Mouse (Mus musculus) forebrain, embryonic 11.5 days (tissue): ENCODE data around the gene Olfr90. TPM values are rescaled to one million over a fixed set of nuclear protein-coding genes. Genes with fewer than 3 reads are reported as not detected.
"Not testable (repeated sequence)": the region's sequence is repeated elsewhere in the genome, so short reads cannot be mapped to it uniquely, and the experiment has no call there.

ENCODE experiments used
- ATAC-seq: fragments of 200-750 bp; cut with Nextera tagmentation; replicated peaks from 2 replicates; pipeline ENCODE4 v1.8.0; 2017; ENCODE audit warnings: moderate TSS enrichment; ENCODE audit not compliant: low FRiP score
- DNase-seq: peaks from one replicate; pipeline ENCODE4 v3.0.0-alpha.2; 2017; ENCODE audit warnings: low spot score
- H3K27ac ChIP-seq: fragments of 300-500 bp; sonication (generic); 2 replicates; pipeline ENCODE4 v1.5.1; 2014; ENCODE audit warnings: low read depth, low read length
- H3K27me3 ChIP-seq: fragments of 300-500 bp; sonication (generic); 2 replicates; pipeline ENCODE4 v1.6.1; 2014; ENCODE audit warnings: mild to moderate bottlenecking, low read length, mixed read lengths; ENCODE audit not compliant: control insufficient read depth, insufficient read depth
- H3K36me3 ChIP-seq: fragments of 300-500 bp; sonication (generic); 2 replicates; pipeline ENCODE4 v1.6.1; 2014; ENCODE audit warnings: mild to moderate bottlenecking, low read length, moderate library complexity, mixed read lengths; ENCODE audit not compliant: control insufficient read depth, insufficient read depth
- H3K4me1 ChIP-seq: fragments of 300-500 bp; sonication (generic); replicated peaks from 2 replicates; pipeline ENCODE4 v1.6.1; 2014; ENCODE audit warnings: low read length, mixed read lengths; ENCODE audit not compliant: control insufficient read depth, insufficient read depth
- H3K4me2 ChIP-seq: fragments of 300-500 bp; sonication (generic); 2 replicates; pipeline ENCODE4 v1.6.1; 2014; ENCODE audit warnings: low read depth, mild to moderate bottlenecking, low read length, moderate library complexity, mixed read lengths; ENCODE audit not compliant: severe bottlenecking
- H3K4me3 ChIP-seq: fragments of 300-500 bp; sonication (generic); 2 replicates; pipeline ENCODE4 v1.5.1; 2014; ENCODE audit warnings: low read depth, low read length
- H3K9ac ChIP-seq: fragments of 300-500 bp; sonication (generic); 2 replicates; pipeline ENCODE4 v1.6.1; 2014; ENCODE audit warnings: low read length
- H3K9me3 ChIP-seq: fragments of 300-500 bp; sonication (generic); 2 replicates; pipeline ENCODE4 v1.6.1; 2016; ENCODE audit warnings: low read length, mixed read lengths; ENCODE audit not compliant: control insufficient read depth
- WGBS: fragments of 180-500 bp; shearing (Covaris S2); extraction: QIAGEN DNeasy Blood & Tissue Kit; methylation state at CpG from one replicate; pipeline ENCODE4 v1.1.7; 2014; 5-methylcytosine and 5-hydroxymethylcytosine counted together
- polyA plus RNA-seq: library from polyadenylated mRNA; unstranded; fragments of >200 nt; fragmentation: Nextera tagmentation; extraction: Ambion mirVana; gene quantifications from 2 replicates; pipeline ENCODE4 v1.2.1, GENCODE M21; 2014

Gene Olfr90
- not detected in 2 replicates for polyA plus RNA-seq

- Histone ChIP-seq H3K27ac (no peak within 1 kb of the TSS), H3K4me1 (no peaks in the 10 kb centered on the region), H3K4me2 (no peak within 1 kb of the TSS), H3K4me3 (no peak within 1 kb of the TSS), H3K36me3 (no peaks in the 10 kb centered on the region), H3K9ac (no peak within 1 kb of the TSS), H3K27me3 (no peaks in the 10 kb centered on the region), H3K9me3 (no peaks in the 10 kb centered on the region)
- ATAC-seq (no peak), DNase-seq (no peak)
Observed at GRCm38 (mm10) chr17:37088399-37088798, at the start of gene Olfr90. TSS of gene Olfr90 (minus strand) at chr17:37088499.

- H3K27ac ChIP-seq, H3K9me3 ChIP-seq, DNase-seq, H3K4me2 ChIP-seq, H3K36me3 ChIP-seq, H3K4me1 ChIP-seq, H3K4me3 ChIP-seq, H3K27me3 ChIP-seq, H3K9ac ChIP-seq, ATAC-seq: not testable (repeated sequence)
- WGBS: 74% methylated on average over 4 of the region's 4 CpGs
Observed at GRCm38 (mm10) chr17:37131366-37131765, 43.1 kb upstream of the Olfr90 start.

GRCm38 (mm10) chr17:37119988-37120387 is 31.7 kb upstream of the Olfr90 start, which contains the start of gene Olfr92:
TSS of gene Olfr92 (minus strand) at chr17:37120088.
- Histone ChIP-seq H3K9ac (no peak within 1 kb of the TSS), H3K36me3 (no peaks in the 10 kb centered on the region), H3K4me3 (no peak within 1 kb of the TSS), H3K27ac (no peak within 1 kb of the TSS), H3K9me3 (no peaks in the 10 kb centered on the region), H3K4me2 (no peak within 1 kb of the TSS), H3K4me1 (no peaks in the 10 kb centered on the region), H3K27me3 (no peaks in the 10 kb centered on the region)
- 83% methylated on average over 2 of the region's 2 CpGs for whole genome bisulfite sequencing
- DNase-seq (no peak), ATAC-seq (no peak)

GRCm38 (mm10) chr17:37098178-37098577 is 9.9 kb upstream of the Olfr90 start, which contains the start of gene Olfr91:
TSS of gene Olfr91 (minus strand) at chr17:37098278.
- no peaks in the 10 kb centered on the region for H3K27me3 ChIP-seq
- WGBS: 98% methylated on average over 1 of the region's 1 CpGs
- H3K9ac ChIP-seq: no peak within 1 kb of the TSS
- no peak within 1 kb of the TSS for H3K4me3 ChIP-seq
- no peaks in the 10 kb centered on the region for H3K36me3 ChIP-seq
- H3K4me2 ChIP-seq: no peak within 1 kb of the TSS
- no peaks in the 10 kb centered on the region for H3K9me3 ChIP-seq
- H3K4me1 ChIP-seq: no peaks in the 10 kb centered on the region
- ATAC-seq: no peak
- H3K27ac ChIP-seq: no peak within 1 kb of the TSS
- no peak for DNase-seq

- no peak for DNase-seq
- H3K27ac ChIP-seq: no peak overlapping the region
- 80% methylated on average over 5 of the region's 5 CpGs for WGBS
- H3K9ac ChIP-seq: no peak overlapping the region
- H3K4me2 ChIP-seq: no peak overlapping the region
- no peaks in the 10 kb centered on the region for H3K27me3 ChIP-seq
- no peak overlapping the region for H3K4me3 ChIP-seq
- no peak for ATAC-seq
- no peaks in the 10 kb centered on the region for H3K4me1 ChIP-seq
- no peaks in the 10 kb centered on the region for H3K9me3 ChIP-seq
- no peaks in the 10 kb centered on the region for H3K36me3 ChIP-seq
Observed at GRCm38 (mm10) chr17:37093289-37093688, 5.0 kb upstream of the Olfr90 start.

GRCm38 (mm10) chr17:37092198-37092597 is 3.9 kb upstream of the Olfr90 start:
- no peak for ATAC-seq

GRCm38 (mm10) chr17:37085545-37085944 is 2.8 kb downstream of the Olfr90 start:
- no peaks in the 10 kb centered on the region for H3K9me3 ChIP-seq
- H3K9ac ChIP-seq: no peak overlapping the region
- H3K4me2 ChIP-seq: no peak overlapping the region
- H3K36me3 ChIP-seq: no peaks in the 10 kb centered on the region
- DNase-seq: no peak
- no peaks in the 10 kb centered on the region; the same call in 1 of the 2 replicates for H3K4me1 ChIP-seq
- H3K27ac ChIP-seq: no peak overlapping the region
- no peak overlapping the region for H3K4me3 ChIP-seq
- H3K27me3 ChIP-seq: no peaks in the 10 kb centered on the region
- 85% methylated on average over 10 of the region's 10 CpGs for WGBS
- ATAC-seq: no peak

More at GRCm38 (mm10) chr17:37092198-37092597, 3.9 kb upstream of the Olfr90 start:
- H3K4me3 ChIP-seq: no peak overlapping the region
- no peaks in the 10 kb centered on the region for H3K9me3 ChIP-seq
- no peaks in the 10 kb centered on the region for H3K27me3 ChIP-seq
- H3K36me3 ChIP-seq: no peaks in the 10 kb centered on the region
- DNase-seq: no peak
- WGBS: 77% methylated on average over 1 of the region's 1 CpGs
- no peak overlapping the region for H3K9ac ChIP-seq
- no peak overlapping the region for H3K4me2 ChIP-seq
- no peaks in the 10 kb centered on the region for H3K4me1 ChIP-seq
- no peak overlapping the region for H3K27ac ChIP-seq

- no peak overlapping the region for H3K4me2 ChIP-seq
- ATAC-seq: no peak
- no peak overlapping the region for H3K27ac ChIP-seq
- DNase-seq: no peak
- no peaks in the 10 kb centered on the region; the same call in 1 of the 2 replicates for H3K4me1 ChIP-seq
- H3K36me3 ChIP-seq: no peaks in the 10 kb centered on the region
- no peak overlapping the region for H3K9ac ChIP-seq
- no peaks in the 10 kb centered on the region for H3K9me3 ChIP-seq
- no peak overlapping the region for H3K4me3 ChIP-seq
- no peaks in the 10 kb centered on the region for H3K27me3 ChIP-seq
- 70% methylated on average over 5 of the region's 5 CpGs for WGBS
Observed at GRCm38 (mm10) chr17:37084632-37085031, 3.7 kb downstream of the Olfr90 start.

GRCm38 (mm10) chr17:37083327-37083726 is 5.0 kb downstream of the Olfr90 start:
- DNase-seq: peak; percentile 88
- peak; percentile 59 for ATAC-seq
- Histone ChIP-seq H3K4me1 (peaks cover 5% of the 10 kb centered on the region; the same call in 1 of the 2 replicates), H3K27me3 (no peaks in the 10 kb centered on the region), H3K36me3 (no peaks in the 10 kb centered on the region), H3K9me3 (no peaks in the 10 kb centered on the region), H3K4me3 (no peak overlapping the region), H3K27ac (no peak overlapping the region), H3K4me2 (no peak overlapping the region), H3K9ac (no peak overlapping the region)
- 2% methylated on average over 8 of the region's 8 CpGs for WGBS
